Comparison of ENCODE assay signal across 12 mouse cellular contexts in genomic region chr16:41131053-41131452, GRCm38 (mm10).
DNase-seq lines count a peak whose midpoint lies in the region; ATAC-seq and TF ChIP-seq lines count a peak whose summit lies in the region.
"Had no signal": no experiment of that assay in that cellular context is flagged by ENCODE, and none has a peak within 500 bp of the region (broad histone marks: within the 10 kb centered on the region; RNA-seq: fewer than 3 reads in every experiment).

No protein-coding gene starts in this region.

- H3K4me2 ChIP-seq in hindbrain, postnatal 0 days (ENCODE audit: low read depth, low read length) = no peak overlapping the region
- H3K4me2 ChIP-seq in hindbrain, embryonic 11.5 days (replicated peaks; ENCODE audit: low read depth, low read length) = no peak overlapping the region

- no peaks in the 10 kb centered on the region for H3K27me3 ChIP-seq in hindbrain, postnatal 0 days (ENCODE audit: insufficient read depth, low read length)
- no peaks in the 10 kb centered on the region for H3K27me3 ChIP-seq in hindbrain, embryonic 11.5 days (ENCODE audit: control insufficient read depth, insufficient read depth, low read length)
- no peaks in the 10 kb centered on the region for H3K27me3 ChIP-seq in cerebellum, adult 2 months (ENCODE audit: control insufficient read depth, insufficient read depth, low read length)

- peak; percentile 73 for DNase-seq in hindbrain, postnatal 0 days (ENCODE audit: low spot score)
- no peak for DNase-seq in hindbrain, embryonic 11.5 days (ENCODE audit: low spot score)
- peak; percentile 24 for DNase-seq in A20 (ENCODE audit: low read depth, low spot score)
- peak; percentile 15 to 28 for DNase-seq in cerebellum, adult 2 months
- DNase-seq in left cerebral cortex, adult 2 months (ENCODE audit: extremely low spot score in 1 of 2, low spot score in 2 of 2) = peak; percentile 18 to 22
- no peak for DNase-seq in heart, adult 18-20 months
- DNase-seq in kidney, postnatal 10 days = no peak
- DNase-seq: adrenal gland, postnatal 36 days; heart, postnatal 10 days; lung, adult 18-20 months; spleen, adult 18-20 months had no signal

- intact Hi-C loops in left cerebral cortex, adult 2 months (cut with DNase I) = loop anchor here (2.0 to 5.0 kb wide), 3 partner anchors 392 to 1146 kb away; partner anchors contain the start of gene Lsamp

- no peaks in the 10 kb centered on the region for H3K9me3 ChIP-seq in hindbrain, postnatal 0 days (ENCODE audit: low read length)
- no peaks in the 10 kb centered on the region for H3K9me3 ChIP-seq in hindbrain, embryonic 11.5 days (ENCODE audit: control insufficient read depth, low read length)

- H3K4me1 ChIP-seq in hindbrain, postnatal 0 days (ENCODE audit: insufficient read depth, low read length) = no peaks in the 10 kb centered on the region
- H3K4me1 ChIP-seq in hindbrain, embryonic 11.5 days (replicated peaks; ENCODE audit: control insufficient read depth, insufficient read depth, low read length) = no peaks in the 10 kb centered on the region
- H3K4me1 ChIP-seq in cerebellum, adult 2 months (ENCODE audit: control insufficient read depth, insufficient read depth, low read length) = no peaks in the 10 kb centered on the region

- TF ChIP-seq POLR2A in cerebellum, adult 2 months (IDR thresholded peaks at IDR 0.05; ENCODE audit: borderline replicate concordance, insufficient read depth, low read length) = no peak

- peak; percentile 70 for TF ChIP-seq CTCF in hindbrain, postnatal 0 days (IDR thresholded peaks at IDR 0.05; ENCODE audit: low read depth)
- peak; percentile 38; the same call in 1 of the 2 replicates for TF ChIP-seq CTCF in cerebellum, adult 2 months (IDR thresholded peaks at IDR 0.05; ENCODE audit: borderline replicate concordance, insufficient read depth, low read depth, low read length)
- peak; percentile 68 for TF ChIP-seq CTCF in left cerebral cortex, adult 2 months (IDR thresholded peaks at IDR 0.05)

- H3K4me3 ChIP-seq in hindbrain, postnatal 0 days (ENCODE audit: low read length) = no peak overlapping the region
- H3K4me3 ChIP-seq in hindbrain, embryonic 11.5 days (ENCODE audit: low read depth, low read length) = no peak overlapping the region
- H3K4me3 ChIP-seq in cerebellum, adult 2 months (replicated peaks; ENCODE audit: insufficient read depth, low read depth, low read length) = no peak overlapping the region
- no peak overlapping the region for H3K4me3 ChIP-seq in left cerebral cortex, adult 2 months

- 51% methylated on average over 4 of the region's 4 CpGs for WGBS in hindbrain, postnatal 0 days
- WGBS in hindbrain, embryonic 11.5 days = 78% methylated on average over 4 of the region's 4 CpGs
- 18% methylated on average over 4 of the region's 4 CpGs for WGBS in cerebellum, adult 2 months

- no peak overlapping the region for H3K9ac ChIP-seq in hindbrain, postnatal 0 days (replicated peaks; ENCODE audit: low read length)
- H3K9ac ChIP-seq in hindbrain, embryonic 11.5 days (ENCODE audit: low read depth, low read length) = no peak overlapping the region

- ATAC-seq in hindbrain, postnatal 0 days = no peak
- no peak for ATAC-seq in hindbrain, embryonic 11.5 days (ENCODE audit: low FRiP score)
- ATAC-seq in inflammation-experienced regulatory T-cells, adult 6 months = no peak

- H3K27ac ChIP-seq in hindbrain, postnatal 0 days = no peak overlapping the region
- H3K27ac ChIP-seq in hindbrain, embryonic 11.5 days (ENCODE audit: low read depth, low read length) = no peak overlapping the region
- no peak overlapping the region for H3K27ac ChIP-seq in cerebellum, adult 2 months (ENCODE audit: insufficient read depth, low read length)
- H3K27ac ChIP-seq in left cerebral cortex, adult 2 months = no peak overlapping the region

- H3K36me3 ChIP-seq in hindbrain, postnatal 0 days (ENCODE audit: insufficient read depth, low read length) = no peaks in the 10 kb centered on the region
- H3K36me3 ChIP-seq in hindbrain, embryonic 11.5 days (ENCODE audit: control insufficient read depth, insufficient read depth, low read length) = no peaks in the 10 kb centered on the region

Comparison
In these comparisons a context has a peak if more than half of its experiments do, and no peak if none do; other contexts are left out.
1. DNase-seq: peak in hindbrain, postnatal 0 days (single experiment), A20 (single experiment), cerebellum, adult 2 months (2 of 2) and left cerebral cortex, adult 2 months (2 of 2); none in hindbrain, embryonic 11.5 days (single experiment), heart, adult 18-20 months (0 of 2) and kidney, postnatal 10 days (single experiment).
2. Peak in every context shown above with its lines, with median percentiles within 50 percentile points of each other: CTCF ChIP-seq.